In genomic region chr11:24306101-24306500, GRCm38 (mm10) we compare ENCODE assay signal across 9 mouse cellular contexts.
A peak's percentile ranks its signal among the peaks of the same experiment; 100 is the strongest.
DNase-seq lines count a peak whose midpoint lies in the region; ATAC-seq and TF ChIP-seq lines count a peak whose summit lies in the region.
"Had no signal": no experiment of that assay in that cellular context is flagged by ENCODE, and none has a peak within 500 bp of the region (broad histone marks: within the 10 kb centered on the region; RNA-seq: fewer than 3 reads in every experiment).

No protein-coding gene starts in this region.

- no peak overlapping the region for H3K9ac ChIP-seq in heart, embryonic 13.5 days
- no peak overlapping the region for H3K9ac ChIP-seq in stomach, embryonic 14.5 days (replicated peaks; ENCODE audit: low read depth, low read length)
- H3K9ac ChIP-seq in stomach, postnatal 0 days (ENCODE audit: low read length): no peak overlapping the region
- H3K9ac ChIP-seq in liver, embryonic 13.5 days: no peak overlapping the region

- peaks cover 6% of the 10 kb centered on the region for H3K27me3 ChIP-seq in heart, embryonic 13.5 days (replicated peaks)
- H3K27me3 ChIP-seq in stomach, embryonic 14.5 days (ENCODE audit: control insufficient read depth, insufficient read depth, low read length): no peaks in the 10 kb centered on the region
- no peaks in the 10 kb centered on the region for H3K27me3 ChIP-seq in stomach, postnatal 0 days (ENCODE audit: control insufficient read depth, insufficient read depth, low read length)
- 0 out of 2 replicates have a peak, but pooled peaks cover 6% of the 10 kb centered on the region for H3K27me3 ChIP-seq in liver, embryonic 13.5 days

- H3K4me1 ChIP-seq in heart, embryonic 13.5 days: peaks cover 27% of the 10 kb centered on the region
- peaks cover 9% of the 10 kb centered on the region; the same call in 1 of the 2 replicates for H3K4me1 ChIP-seq in stomach, embryonic 14.5 days (ENCODE audit: control insufficient read depth, insufficient read depth, low read length)
- no peaks in the 10 kb centered on the region for H3K4me1 ChIP-seq in stomach, postnatal 0 days (replicated peaks; ENCODE audit: control insufficient read depth, insufficient read depth)
- peaks cover 17% of the 10 kb centered on the region for H3K4me1 ChIP-seq in liver, embryonic 13.5 days (replicated peaks)

- TF ChIP-seq EP300 in stomach, postnatal 0 days (optimal IDR thresholded peaks at IDR 0.05): no peak

- no peak for TF ChIP-seq CTCF in stomach, postnatal 0 days (IDR thresholded peaks at IDR 0.05; ENCODE audit: low read depth)

- H3K27ac ChIP-seq in heart, embryonic 13.5 days (replicated peaks): no peak overlapping the region
- H3K27ac ChIP-seq in stomach, embryonic 14.5 days (ENCODE audit: low read length): no peak overlapping the region
- H3K27ac ChIP-seq in stomach, postnatal 0 days (replicated peaks): no peak overlapping the region
- H3K27ac ChIP-seq in liver, embryonic 13.5 days: no peak overlapping the region

- 0 out of 2 replicates have a peak, but pooled peaks cover 4% of the 10 kb centered on the region for H3K9me3 ChIP-seq in heart, embryonic 13.5 days
- H3K9me3 ChIP-seq in stomach, embryonic 14.5 days (ENCODE audit: control insufficient read depth, low read depth, low read length): peaks cover 3% of the 10 kb centered on the region; the same call in 1 of the 2 replicates
- no peaks in the 10 kb centered on the region for H3K9me3 ChIP-seq in stomach, postnatal 0 days (ENCODE audit: control insufficient read depth, low read length)
- H3K9me3 ChIP-seq in liver, embryonic 13.5 days (replicated peaks): no peaks in the 10 kb centered on the region

- WGBS in heart, embryonic 13.5 days: 52% methylated on average over 2 of the region's 2 CpGs
- 73% methylated on average over 2 of the region's 2 CpGs for WGBS in stomach, embryonic 14.5 days
- WGBS in stomach, postnatal 0 days: 74% methylated on average over 2 of the region's 2 CpGs
- 33% methylated on average over 2 of the region's 2 CpGs for WGBS in liver, embryonic 13.5 days (ENCODE audit: insufficient replicate concordance)

- H3K36me3 ChIP-seq in heart, embryonic 13.5 days: no peaks in the 10 kb centered on the region
- no peaks in the 10 kb centered on the region for H3K36me3 ChIP-seq in stomach, embryonic 14.5 days (ENCODE audit: control insufficient read depth, insufficient read depth, low read length)
- H3K36me3 ChIP-seq in stomach, postnatal 0 days (ENCODE audit: control insufficient read depth, insufficient read depth, low read length): no peaks in the 10 kb centered on the region
- H3K36me3 ChIP-seq in liver, embryonic 13.5 days: no peaks in the 10 kb centered on the region

- H3K4me2 ChIP-seq in heart, embryonic 13.5 days: peak overlapping the region; percentile 82
- H3K4me2 ChIP-seq in stomach, embryonic 14.5 days (replicated peaks; ENCODE audit: low read depth, low read length): peak overlapping the region; percentile 52; the same call in 1 of the 2 replicates
- H3K4me2 ChIP-seq in stomach, postnatal 0 days (replicated peaks; ENCODE audit: low read depth): no peak overlapping the region
- H3K4me2 ChIP-seq in liver, embryonic 13.5 days: peak overlapping the region; percentile 64

- ATAC-seq in heart, embryonic 13.5 days (ENCODE audit: extremely low read depth, insufficient number of reproducible peaks, low FRiP score, low TSS enrichment): no peak
- peak; percentile 7; the same call in 1 of the 2 replicates for ATAC-seq in stomach, embryonic 14.5 days (ENCODE audit: insufficient number of reproducible peaks, insufficient read depth, low FRiP score, low read depth)
- no peak; the same call in 1 of the 2 replicates for ATAC-seq in stomach, postnatal 0 days (ENCODE audit: low FRiP score, low TSS enrichment)
- peak; percentile 67 for ATAC-seq in liver, embryonic 13.5 days (ENCODE audit: low read depth)

- H3K4me3 ChIP-seq in heart, embryonic 13.5 days: 0 out of 2 replicates have a peak overlapping the region, but pooled peaks have one; percentile 51
- no peak overlapping the region for H3K4me3 ChIP-seq in stomach, embryonic 14.5 days (ENCODE audit: low read depth, low read length)
- H3K4me3 ChIP-seq in stomach, postnatal 0 days (ENCODE audit: low read depth, low read length): no peak overlapping the region
- peak overlapping the region; percentile 27 for H3K4me3 ChIP-seq in liver, embryonic 13.5 days (replicated peaks)

- no peak for DNase-seq in heart, adult 8-10 months (ENCODE audit: low spot score)
- DNase-seq in stomach, postnatal 0 days (ENCODE audit: low spot score): no peak
- DNase-seq in liver, embryonic 13.5 days: no peak
- no peak for DNase-seq in right cerebral cortex, adult 18-20 months
- DNase-seq in gastrocnemius, adult 8-10 months (ENCODE audit: low spot score in 2 of 2): no peak
- DNase-seq in spleen, postnatal 36 days (ENCODE audit: low spot score in 2 of 2): no peak
- DNase-seq: kidney, adult 9 months had no signal

Comparison
In these comparisons a context has a peak if more than half of its experiments do, and no peak if none do; other contexts are left out.
1. ATAC-seq: peak in stomach, embryonic 14.5 days (single experiment) and liver, embryonic 13.5 days (single experiment); none in heart, embryonic 13.5 days (single experiment) and stomach, postnatal 0 days (single experiment).
2. H3K4me3 ChIP-seq: peak in heart, embryonic 13.5 days (single experiment) and liver, embryonic 13.5 days (single experiment); none in stomach, embryonic 14.5 days (single experiment) and stomach, postnatal 0 days (single experiment).